Mouse (Mus musculus): ENCODE results near the gene Gm13287. TPM values are rescaled to one million over a fixed set of nuclear protein-coding genes. Genes with fewer than 3 reads are reported as not detected.
"Not testable (repeated sequence)": the region's sequence is repeated elsewhere in the genome, so short reads cannot be mapped to it uniquely, and the experiment has no call there.

Gene Gm13287
- not detected for total RNA-seq (2021)
- long read RNA-seq, experiment 1: 0 reads
- long read RNA-seq, experiment 2: 0 reads

DNA sequence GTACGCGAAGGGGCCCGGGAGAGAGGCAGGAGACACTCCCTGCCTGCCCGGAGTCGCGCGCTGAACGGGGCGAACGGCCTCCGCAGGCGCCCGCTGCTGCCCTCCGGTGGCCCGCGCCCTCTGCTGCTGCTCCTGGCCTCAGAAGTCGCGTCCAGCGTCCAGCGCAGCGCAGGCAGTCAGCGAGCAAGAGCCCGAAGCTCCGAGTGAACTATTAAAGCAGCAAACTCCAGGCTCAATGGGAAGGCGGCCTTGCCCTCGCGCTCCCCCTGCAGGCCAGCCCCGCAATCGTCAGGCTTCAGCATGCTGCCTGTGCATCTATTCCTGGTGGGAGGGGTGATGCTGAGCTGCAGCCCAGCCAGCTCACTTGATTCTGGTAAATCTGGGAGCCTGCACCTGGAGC, at the start of gene Gm13287:
Gene Gm13287 (plus strand): TSS at position 301 of the 400 bp plus-strand sequence.
- not testable (repeated sequence) for DNase-seq (ENCODE audit: low spot score in 2 of 2)

DNA sequence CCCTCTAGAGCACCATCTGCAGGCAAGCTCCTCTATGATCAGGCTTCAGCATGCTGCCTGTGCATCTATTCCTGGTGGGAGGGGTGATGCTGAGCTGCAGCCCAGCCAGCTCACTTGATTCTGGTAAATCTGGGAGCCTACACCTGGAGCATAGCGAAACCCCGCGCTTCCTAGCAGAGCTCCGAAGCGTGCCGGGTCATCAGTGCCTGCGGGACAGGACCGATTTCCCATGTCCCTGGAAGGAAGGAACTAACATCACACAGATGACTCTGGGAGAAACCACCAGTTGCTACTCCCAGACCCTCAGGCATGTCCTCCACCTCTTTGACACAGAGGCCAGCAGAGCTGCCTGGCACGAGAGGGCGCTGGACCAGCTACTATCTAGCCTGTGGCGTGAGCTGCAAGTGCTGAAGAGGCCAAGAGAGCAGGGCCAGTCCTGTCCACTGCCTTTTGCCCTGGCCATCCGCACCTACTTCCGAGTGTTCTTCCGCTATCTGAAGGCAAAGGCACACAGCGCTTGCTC, 48.2 kb upstream of the Gm13287 start, which contains the start of gene Gm13271:
Gene Gm13271 (plus strand): TSS at position 51 of the 523 bp plus-strand sequence.
- DNase-seq (ENCODE audit: low spot score in 2 of 2): peak; percentile 70 to 75

DNA sequence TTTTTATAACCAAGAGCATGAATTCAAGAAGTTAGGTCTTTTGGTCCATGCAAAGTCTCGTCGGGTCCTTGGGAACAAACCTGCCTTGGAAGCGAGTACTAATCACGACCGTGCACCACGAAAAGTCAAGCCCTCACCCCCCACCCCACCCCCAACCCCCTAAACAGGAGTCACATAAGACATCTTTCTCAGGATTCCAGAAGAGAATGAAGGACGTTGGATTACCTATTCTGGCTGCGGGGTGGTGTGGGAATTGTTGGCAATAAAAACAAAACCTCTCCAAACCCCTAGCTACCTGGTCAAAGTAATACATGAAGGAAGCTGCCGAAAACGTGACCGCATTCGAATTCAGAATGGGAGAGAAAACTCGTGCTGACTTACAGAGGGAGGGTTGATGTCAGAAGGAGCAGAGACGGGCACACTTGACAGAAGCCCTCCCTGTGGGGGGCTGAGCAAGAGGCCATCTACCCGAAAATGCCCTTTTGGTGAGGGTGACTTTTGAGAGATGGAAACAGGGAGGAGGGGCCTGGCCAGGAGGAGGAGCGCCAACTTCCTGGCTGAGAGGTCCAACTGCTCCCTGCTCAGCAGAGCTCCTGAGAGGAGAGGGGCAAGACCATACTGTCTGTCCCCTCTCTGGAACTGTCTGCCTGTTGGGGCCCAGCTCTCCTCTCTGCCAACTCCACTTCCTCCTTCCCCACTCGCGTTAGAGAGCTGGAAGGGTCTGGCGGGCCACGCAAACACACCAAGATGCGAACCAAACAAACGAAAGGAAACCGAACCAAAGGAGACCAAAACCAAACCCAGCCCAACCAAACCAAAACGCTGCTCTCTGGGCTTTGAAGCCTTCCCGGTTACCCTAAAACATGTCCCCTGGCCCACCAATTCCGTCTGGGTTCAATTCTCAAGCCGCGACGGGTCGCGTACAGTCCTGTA, 46.2 kb upstream of the Gm13287 start:
- DNase-seq (ENCODE audit: low spot score in 2 of 2): peak; percentile 8 to 21

DNA sequence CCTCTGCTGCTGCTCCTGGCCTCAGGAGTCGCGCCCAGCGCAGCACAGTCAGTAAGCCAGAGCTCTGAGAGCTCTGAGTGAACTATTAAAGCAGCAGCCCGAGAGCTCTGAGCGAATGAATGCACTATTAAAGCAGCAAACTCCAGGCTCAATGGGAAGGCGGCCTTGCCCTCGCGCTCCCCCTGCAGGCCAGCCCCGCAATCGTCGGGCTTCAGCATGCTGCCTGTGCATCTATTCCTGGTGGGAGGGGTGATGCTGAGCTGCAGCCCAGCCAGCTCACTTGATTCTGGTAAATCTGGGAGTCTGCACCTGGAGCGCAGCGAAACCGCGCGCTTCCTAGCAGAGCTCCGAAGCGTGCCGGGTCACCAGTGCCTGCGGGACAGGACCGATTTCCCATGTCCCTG, 45.4 kb upstream of the Gm13287 start:
- DNase-seq (ENCODE audit: low spot score in 2 of 2): peak; percentile 86 to 90

DNA sequence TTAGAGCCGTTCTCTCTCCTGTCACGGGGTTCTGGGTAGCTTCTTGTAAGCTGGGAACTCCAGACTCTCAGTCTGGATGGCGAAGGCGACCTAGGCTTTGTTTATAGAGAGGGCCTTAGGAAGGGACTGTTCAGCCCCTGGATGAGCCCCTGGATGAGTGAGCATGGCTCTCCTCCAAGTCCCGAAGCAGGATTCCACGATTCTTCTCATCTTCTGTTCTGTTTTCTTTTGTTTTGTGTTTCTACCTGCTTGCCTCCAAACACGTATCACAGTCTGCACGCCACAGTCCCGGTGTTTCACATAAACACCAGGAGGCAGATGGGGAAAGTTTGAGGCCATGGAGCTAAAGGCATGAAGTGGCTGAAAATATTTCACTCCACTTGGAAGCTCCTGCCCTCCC, 44.3 kb upstream of the Gm13287 start:
- not testable (repeated sequence) for DNase-seq (ENCODE audit: low spot score in 2 of 2)

DNA sequence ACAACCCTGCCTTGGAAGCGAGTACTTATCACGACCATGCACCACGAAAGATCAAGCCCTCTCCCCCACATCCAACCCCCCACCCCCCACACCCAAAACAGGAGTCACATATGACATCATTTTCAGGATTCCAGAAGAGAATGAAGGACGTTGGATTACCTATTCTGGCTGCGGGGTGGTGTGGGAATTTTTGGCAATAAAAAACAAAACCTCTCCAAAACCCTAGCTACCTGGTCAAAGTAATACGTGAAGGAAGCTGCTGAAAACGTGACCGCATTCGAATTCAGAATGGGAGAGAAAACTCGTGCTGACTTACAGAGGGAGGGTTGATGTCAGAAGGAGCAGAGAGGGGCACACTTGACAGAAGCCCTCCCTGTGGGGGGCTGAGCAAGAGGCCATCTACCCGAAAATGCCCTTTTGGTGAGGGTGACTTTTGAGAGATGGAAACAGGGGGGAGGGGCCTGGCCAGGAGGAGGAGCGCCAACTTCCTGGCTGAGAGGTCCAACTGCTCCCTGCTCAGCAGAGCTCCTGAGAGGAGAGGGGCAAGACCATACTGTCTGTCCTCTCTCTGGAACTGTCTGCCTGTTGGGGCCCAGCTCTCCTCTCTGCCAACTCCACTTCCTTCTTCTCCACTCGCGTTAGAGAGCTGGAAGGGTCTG, 43.3 kb upstream of the Gm13287 start, which contains the start of gene Gm13283:
Gene Gm13283 (plus strand): TSS at position 510 of the 659 bp plus-strand sequence.
- DNase-seq (ENCODE audit: low spot score in 2 of 2): peak in 1 of 2 experiments; percentile 16

DNA sequence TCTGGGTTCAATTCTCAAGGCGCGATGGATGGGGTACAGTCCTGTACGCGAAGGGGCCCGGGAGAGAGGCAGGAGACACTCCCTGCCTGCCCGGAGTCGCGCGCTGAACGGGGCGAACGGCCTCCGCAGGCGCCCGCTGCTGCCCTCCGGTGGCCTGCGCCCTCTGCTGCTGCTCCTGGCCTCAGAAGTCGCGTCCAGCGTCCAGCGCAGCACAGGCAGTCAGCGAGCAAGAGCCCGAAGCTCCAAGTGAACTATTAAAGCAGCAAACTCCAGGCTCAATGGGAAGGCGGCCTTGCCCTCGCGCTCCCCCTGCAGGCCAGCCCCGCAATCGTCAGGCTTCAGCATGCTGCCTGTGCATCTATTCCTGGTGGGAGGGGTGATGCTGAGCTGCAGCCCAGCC, 42.6 kb upstream of the Gm13287 start:
- DNase-seq (ENCODE audit: low spot score in 2 of 2): peak; percentile 57 to 67

DNA sequence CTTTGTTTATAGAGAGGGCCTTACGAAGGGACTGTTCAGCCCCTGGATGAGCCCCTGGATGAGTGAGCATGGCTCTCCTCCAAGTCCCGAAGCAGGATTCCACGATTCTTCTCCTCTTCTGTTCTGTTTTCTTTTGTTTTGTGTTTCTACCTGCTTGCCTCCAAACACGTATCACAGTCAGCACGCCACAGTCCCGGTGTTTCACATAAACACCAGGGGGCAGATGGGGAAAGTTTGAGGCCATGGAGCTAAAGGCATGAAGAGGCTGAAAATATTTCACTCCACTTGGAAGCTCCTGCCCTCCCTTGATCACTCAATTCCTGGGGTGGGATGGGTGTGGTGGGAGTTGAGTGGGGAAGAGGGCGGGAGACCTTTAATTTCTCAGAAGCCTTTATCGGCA, 41.3 kb upstream of the Gm13287 start:
- DNase-seq (ENCODE audit: low spot score in 2 of 2): peak; percentile 65 to 71

DNA sequence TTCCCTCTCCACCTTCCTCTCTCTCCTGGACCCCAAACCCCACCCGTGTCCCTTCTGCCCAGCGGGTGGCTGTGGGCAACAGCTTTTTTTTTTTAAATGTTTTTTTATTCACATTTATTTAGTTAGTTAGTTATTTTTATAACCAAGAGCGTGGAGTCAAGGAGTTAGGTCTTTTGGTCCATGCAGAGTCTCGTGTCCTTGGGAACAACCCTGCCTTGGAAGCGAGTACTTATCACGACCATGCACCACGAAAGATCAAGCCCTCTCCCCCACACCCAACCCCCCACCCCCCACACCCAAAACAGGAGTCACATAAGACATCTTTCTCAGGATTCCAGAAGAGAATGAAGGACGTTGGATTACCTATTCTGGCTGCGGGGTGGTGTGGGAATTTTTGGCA, 40.7 kb upstream of the Gm13287 start:
- DNase-seq (ENCODE audit: low spot score in 2 of 2): peak in 1 of 2 experiments; percentile 15

DNA sequence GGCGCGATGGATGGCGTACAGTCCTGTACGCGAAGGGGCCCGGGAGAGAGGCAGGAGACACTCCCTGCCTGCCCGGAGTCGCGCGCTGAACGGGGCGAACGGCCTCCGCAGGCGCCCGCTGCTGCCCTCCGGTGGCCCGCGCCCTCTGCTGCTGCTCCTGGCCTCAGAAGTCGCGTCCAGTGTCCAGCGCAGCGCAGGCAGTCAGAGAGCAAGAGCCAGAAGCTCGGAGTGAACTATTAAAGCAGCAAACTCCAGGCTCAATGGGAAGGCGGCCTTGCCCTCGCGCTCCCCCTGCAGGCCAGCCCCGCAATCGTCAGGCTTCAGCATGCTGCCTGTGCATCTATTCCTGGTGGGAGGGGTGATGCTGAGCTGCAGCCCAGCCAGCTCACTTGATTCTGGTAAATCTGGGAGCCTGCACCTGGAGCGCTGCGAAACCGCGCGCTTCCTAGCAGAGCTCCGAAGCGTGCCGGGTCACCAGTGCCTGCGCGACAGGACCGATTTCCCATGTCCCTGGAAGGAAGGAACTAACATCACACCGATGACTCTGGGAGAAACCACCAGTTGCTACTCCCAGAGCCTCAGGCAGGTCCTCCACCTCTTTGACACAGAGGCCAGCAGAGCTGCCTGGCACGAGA, 39.6 kb upstream of the Gm13287 start:
- DNase-seq (ENCODE audit: low spot score in 2 of 2): peak; percentile 37

DNA sequence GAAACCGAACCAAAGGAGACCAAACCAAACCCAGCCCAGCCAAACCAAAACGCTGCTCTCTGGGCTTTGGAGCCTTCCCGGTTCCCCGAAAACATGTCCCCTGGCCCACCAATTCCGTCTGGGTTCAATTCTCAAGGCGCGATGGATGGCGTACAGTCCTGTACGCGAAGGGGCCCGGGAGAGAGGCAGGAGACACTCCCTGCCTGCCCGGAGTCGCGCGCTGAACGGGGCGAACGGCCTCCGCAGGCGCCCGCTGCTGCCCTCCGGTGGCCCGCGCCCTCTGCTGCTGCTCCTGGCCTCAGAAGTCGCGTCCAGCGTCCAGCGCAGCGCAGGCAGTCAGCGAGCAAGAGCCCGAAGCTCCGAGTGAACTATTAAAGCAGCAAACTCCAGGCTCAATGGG, 29.5 kb upstream of the Gm13287 start, which contains the start of gene Gm13290:
Gene Gm13290 (plus strand): TSS at position 301 of the 400 bp plus-strand sequence.
- DNase-seq (ENCODE audit: low spot score in 2 of 2): not testable (repeated sequence)

DNA sequence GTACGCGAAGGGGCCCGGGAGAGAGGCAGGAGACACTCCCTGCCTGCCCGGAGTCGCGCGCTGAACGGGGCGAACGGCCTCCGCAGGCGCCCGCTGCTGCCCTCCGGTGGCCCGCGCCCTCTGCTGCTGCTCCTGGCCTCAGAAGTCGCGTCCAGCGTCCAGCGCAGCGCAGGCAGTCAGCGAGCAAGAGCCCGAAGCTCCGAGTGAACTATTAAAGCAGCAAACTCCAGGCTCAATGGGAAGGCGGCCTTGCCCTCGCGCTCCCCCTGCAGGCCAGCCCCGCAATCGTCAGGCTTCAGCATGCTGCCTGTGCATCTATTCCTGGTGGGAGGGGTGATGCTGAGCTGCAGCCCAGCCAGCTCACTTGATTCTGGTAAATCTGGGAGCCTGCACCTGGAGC, 26.4 kb upstream of the Gm13287 start, which contains the start of gene Gm13289:
Gene Gm13289 (plus strand): TSS at position 301 of the 400 bp plus-strand sequence.
- DNase-seq (ENCODE audit: low spot score in 2 of 2): not testable (repeated sequence)

DNA sequence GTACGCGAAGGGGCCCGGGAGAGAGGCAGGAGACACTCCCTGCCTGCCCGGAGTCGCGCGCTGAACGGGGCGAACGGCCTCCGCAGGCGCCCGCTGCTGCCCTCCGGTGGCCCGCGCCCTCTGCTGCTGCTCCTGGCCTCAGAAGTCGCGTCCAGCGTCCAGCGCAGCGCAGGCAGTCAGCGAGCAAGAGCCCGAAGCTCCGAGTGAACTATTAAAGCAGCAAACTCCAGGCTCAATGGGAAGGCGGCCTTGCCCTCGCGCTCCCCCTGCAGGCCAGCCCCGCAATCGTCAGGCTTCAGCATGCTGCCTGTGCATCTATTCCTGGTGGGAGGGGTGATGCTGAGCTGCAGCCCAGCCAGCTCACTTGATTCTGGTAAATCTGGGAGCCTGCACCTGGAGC, 23.5 kb upstream of the Gm13287 start, which contains the start of gene Gm13272:
Gene Gm13272 (plus strand): TSS at position 301 of the 400 bp plus-strand sequence.
- not testable (repeated sequence) for DNase-seq (ENCODE audit: low spot score in 2 of 2)

DNA sequence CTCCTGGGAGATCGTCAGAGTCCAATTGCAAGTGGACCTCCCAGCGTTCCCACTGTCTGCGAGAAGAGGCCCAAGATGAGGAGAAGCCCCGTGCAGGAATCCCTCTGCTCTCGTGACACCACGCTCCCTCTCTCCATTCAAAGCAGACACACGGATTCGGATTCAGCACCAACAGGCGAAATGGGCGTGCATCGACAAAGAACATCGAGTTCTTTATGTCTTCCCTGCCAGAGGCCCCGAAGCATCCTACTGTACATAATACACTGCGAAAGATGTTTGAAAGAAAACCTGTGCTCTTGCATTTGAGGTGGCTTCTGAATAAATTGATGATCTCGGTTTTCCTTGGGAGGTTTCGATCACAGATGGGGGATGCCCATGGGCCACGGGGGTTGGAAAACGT, 22.7 kb upstream of the Gm13287 start:
- not testable (repeated sequence) for DNase-seq (ENCODE audit: low spot score in 2 of 2)

DNA sequence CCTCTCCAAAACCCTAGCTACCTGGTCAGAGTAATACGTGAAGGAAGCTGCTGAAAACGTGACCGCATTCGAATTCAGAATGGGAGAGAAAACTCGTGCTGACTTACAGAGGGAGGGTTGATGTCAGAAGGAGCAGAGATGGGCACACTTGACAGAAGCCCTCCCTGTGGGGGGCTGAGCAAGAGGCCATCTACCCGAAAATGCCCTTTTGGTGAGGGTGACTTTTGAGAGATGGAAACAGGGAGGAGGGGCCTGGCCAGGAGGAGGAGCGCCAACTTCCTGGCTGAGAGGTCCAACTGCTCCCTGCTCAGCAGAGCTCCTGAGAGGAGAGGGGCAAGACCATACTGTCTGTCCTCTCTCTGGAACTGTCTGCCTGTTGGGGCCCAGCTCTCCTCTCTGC, 21.2 kb upstream of the Gm13287 start, which contains the start of gene Ifnz:
Gene Ifnz (plus strand): TSS at position 301 of the 400 bp plus-strand sequence.
- not testable (repeated sequence) for DNase-seq (ENCODE audit: low spot score in 2 of 2)

DNA sequence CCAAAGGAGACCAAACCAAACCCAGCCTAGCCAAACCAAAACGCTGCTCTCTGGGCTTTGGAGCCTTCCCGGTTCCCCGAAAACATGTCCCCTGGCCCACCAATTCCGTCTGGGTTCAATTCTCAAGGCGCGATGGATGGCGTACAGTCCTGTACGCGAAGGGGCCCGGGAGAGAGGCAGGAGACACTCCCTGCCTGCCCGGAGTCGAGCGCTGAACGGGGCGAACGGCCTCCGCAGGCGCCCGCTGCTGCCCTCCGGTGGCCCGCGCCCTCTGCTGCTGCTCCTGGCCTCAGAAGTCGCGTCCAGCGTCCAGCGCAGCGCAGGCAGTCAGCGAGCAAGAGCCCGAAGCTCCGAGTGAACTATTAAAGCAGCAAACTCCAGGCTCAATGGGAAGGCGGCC, 20.7 kb upstream of the Gm13287 start:
- peak in 1 of 2 experiments; percentile 24 for DNase-seq (ENCODE audit: low spot score in 2 of 2)

DNA sequence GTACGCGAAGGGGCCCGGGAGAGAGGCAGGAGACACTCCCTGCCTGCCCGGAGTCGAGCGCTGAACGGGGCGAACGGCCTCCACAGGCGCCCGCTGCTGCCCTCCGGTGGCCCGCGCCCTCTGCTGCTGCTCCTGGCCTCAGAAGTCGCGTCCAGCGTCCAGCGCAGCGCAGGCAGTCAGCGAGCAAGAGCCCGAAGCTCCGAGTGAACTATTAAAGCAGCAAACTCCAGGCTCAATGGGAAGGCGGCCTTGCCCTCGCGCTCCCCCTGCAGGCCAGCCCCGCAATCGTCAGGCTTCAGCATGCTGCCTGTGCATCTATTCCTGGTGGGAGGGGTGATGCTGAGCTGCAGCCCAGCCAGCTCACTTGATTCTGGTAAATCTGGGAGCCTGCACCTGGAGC, 17.6 kb upstream of the Gm13287 start, which contains the start of gene Gm13276:
Gene Gm13276 (plus strand): TSS at position 301 of the 400 bp plus-strand sequence.
- not testable (repeated sequence) for DNase-seq (ENCODE audit: low spot score in 2 of 2)

DNA sequence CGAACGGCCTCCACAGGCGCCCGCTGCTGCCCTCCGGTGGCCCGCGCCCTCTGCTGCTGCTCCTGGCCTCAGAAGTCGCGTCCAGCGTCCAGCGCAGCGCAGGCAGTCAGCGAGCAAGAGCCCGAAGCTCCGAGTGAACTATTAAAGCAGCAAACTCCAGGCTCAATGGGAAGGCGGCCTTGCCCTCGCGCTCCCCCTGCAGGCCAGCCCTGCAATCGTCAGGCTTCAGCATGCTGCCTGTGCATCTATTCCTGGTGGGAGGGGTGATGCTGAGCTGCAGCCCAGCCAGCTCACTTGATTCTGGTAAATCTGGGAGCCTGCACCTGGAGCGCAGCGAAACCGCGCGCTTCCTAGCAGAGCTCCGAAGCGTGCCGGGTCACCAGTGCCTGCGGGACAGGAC, 14.7 kb upstream of the Gm13287 start, which contains the start of gene Gm13277:
Gene Gm13277 (plus strand): TSS at position 231 of the 400 bp plus-strand sequence.
- DNase-seq (ENCODE audit: low spot score in 2 of 2): peak; percentile 32 to 39

DNA sequence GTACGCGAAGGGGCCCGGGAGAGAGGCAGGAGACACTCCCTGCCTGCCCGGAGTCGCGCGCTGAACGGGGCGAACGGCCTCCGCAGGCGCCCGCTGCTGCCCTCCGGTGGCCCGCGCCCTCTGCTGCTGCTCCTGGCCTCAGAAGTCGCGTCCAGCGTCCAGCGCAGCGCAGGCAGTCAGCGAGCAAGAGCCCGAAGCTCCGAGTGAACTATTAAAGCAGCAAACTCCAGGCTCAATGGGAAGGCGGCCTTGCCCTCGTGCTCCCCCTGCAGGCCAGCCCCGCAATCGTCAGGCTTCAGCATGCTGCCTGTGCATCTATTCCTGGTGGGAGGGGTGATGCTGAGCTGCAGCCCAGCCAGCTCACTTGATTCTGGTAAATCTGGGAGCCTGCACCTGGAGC, 11.8 kb upstream of the Gm13287 start, which contains the start of gene Gm13278:
Gene Gm13278 (plus strand): TSS at position 301 of the 400 bp plus-strand sequence.
- DNase-seq (ENCODE audit: low spot score in 2 of 2): not testable (repeated sequence)
